Mouse (Mus musculus) limb, embryonic 15.5 days (tissue): Measurements from ENCODE around the gene Agpat3. TPM values are rescaled to one million over a fixed set of nuclear protein-coding genes. Genes with fewer than 3 reads are reported as not detected.

Experiments
- ATAC-seq: fragments of 200-750 bp; cut with Nextera tagmentation; 2 replicates; pipeline ENCODE4 v1.8.0; 2017; ENCODE audit warnings: low read depth, moderate TSS enrichment; ENCODE audit not compliant: insufficient number of reproducible peaks, low FRiP score, low TSS enrichment
- H3K27ac ChIP-seq: fragments of 300-500 bp; sonication (generic); 2 replicates; pipeline ENCODE4 v1.5.1; 2015; ENCODE audit warnings: moderate library complexity, mild to moderate bottlenecking, inconsistent platforms
- H3K27me3 ChIP-seq: fragments of 300-500 bp; sonication (generic); 2 replicates; pipeline ENCODE4 v1.6.1; 2015; ENCODE audit warnings: inconsistent platforms
- H3K36me3 ChIP-seq: fragments of 300-500 bp; sonication (generic); 2 replicates; pipeline ENCODE4 v1.6.1; 2015; ENCODE audit warnings: inconsistent platforms
- H3K4me1 ChIP-seq: fragments of 300-500 bp; sonication (generic); 2 replicates; pipeline ENCODE4 v1.6.1; 2015; ENCODE audit warnings: inconsistent platforms
- H3K4me2 ChIP-seq: fragments of 300-500 bp; sonication (generic); 2 replicates; pipeline ENCODE4 v1.6.1; 2015; ENCODE audit warnings: mild to moderate bottlenecking, inconsistent platforms
- H3K4me3 ChIP-seq: fragments of 300-500 bp; sonication (generic); 2 replicates; pipeline ENCODE4 v1.5.1; 2015; ENCODE audit warnings: mild to moderate bottlenecking, inconsistent platforms
- H3K9ac ChIP-seq: fragments of 300-500 bp; sonication (generic); 2 replicates; pipeline ENCODE4 v1.6.1; 2015; ENCODE audit warnings: inconsistent platforms
- H3K9me3 ChIP-seq: fragments of 300-500 bp; sonication (generic); 2 replicates; pipeline ENCODE4 v1.6.1; 2016; ENCODE audit warnings: inconsistent platforms
- WGBS: fragments of 180-500 bp; shearing (Covaris S2); methylation state at CpG from one replicate; pipeline ENCODE4 v1.1.7; 2015; 5-methylcytosine and 5-hydroxymethylcytosine counted together
- polyA plus RNA-seq: library from polyadenylated mRNA; unstranded; fragments of >200 nt; fragmentation: Nextera tagmentation; extraction: Ambion mirVana; gene quantifications from 2 replicates; pipeline ENCODE4 v1.2.1, GENCODE M21; 2015

The Agpat3 gene
- polyA plus RNA-seq, 1 experiment from 2014 or later, result 111 TPM

DNA sequence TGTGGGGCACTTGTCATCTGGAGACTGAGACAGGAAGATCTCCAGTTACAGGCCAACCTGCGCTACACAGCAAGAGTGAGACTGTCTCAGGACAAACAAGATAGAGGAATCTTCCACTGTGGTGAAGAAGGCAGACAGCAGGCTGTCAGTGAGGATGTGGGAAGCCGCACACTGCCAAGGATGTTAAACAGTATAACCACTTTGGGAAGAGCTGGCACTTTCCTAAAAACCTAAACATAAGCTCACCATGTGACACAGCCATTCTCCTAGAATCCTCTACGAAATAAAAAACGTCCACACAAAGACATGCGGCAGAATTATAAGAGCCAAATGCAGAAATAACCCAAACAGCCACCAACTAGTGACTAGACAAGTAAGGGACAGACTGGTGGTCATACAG lies 114.0 kb downstream of the Agpat3 start:
- Histone ChIP-seq H3K36me3 (0 out of 2 replicates have a peak, but pooled peaks cover 9% of the 10 kb centered on the region), H3K9ac (no peak overlapping the region), H3K4me1 (peaks cover 12% of the 10 kb centered on the region; the same call in 1 of the 2 replicates), H3K4me2 (no peak overlapping the region), H3K27ac (no peak overlapping the region), H3K9me3 (no peaks in the 10 kb centered on the region), H3K4me3 (no peak overlapping the region), H3K27me3 (no peaks in the 10 kb centered on the region)
- 90% methylated on average over 5 of the region's 5 CpGs for WGBS
- no peak for ATAC-seq

DNA sequence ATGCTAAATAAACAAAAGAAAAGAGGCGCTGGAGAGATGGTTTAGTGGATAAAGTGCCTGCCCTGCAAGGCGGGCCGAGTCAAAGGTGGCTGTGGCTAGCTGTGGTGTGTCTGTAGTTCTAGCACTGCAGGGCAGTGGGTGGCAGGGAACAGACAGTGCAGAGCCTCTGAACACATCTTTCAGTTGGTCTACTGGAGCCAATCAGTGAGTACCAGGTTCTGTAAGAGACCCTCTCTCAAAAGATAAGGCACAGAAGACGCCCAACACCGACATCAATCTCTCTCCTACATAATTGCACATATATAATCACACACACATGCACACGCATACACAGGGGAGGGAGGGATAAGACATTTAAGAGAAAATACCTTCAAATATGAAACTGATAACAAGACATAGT lies 114.5 kb downstream of the Agpat3 start:
- Histone ChIP-seq H3K36me3 (0 out of 2 replicates have a peak, but pooled peaks cover 9% of the 10 kb centered on the region), H3K4me2 (no peak overlapping the region), H3K27ac (no peak overlapping the region), H3K27me3 (no peaks in the 10 kb centered on the region), H3K4me1 (peaks cover 7% of the 10 kb centered on the region; the same call in 1 of the 2 replicates), H3K9me3 (no peaks in the 10 kb centered on the region), H3K4me3 (no peak overlapping the region), H3K9ac (no peak overlapping the region)
- 86% methylated on average over 6 of the region's 6 CpGs for WGBS
- ATAC-seq, result no peak

DNA sequence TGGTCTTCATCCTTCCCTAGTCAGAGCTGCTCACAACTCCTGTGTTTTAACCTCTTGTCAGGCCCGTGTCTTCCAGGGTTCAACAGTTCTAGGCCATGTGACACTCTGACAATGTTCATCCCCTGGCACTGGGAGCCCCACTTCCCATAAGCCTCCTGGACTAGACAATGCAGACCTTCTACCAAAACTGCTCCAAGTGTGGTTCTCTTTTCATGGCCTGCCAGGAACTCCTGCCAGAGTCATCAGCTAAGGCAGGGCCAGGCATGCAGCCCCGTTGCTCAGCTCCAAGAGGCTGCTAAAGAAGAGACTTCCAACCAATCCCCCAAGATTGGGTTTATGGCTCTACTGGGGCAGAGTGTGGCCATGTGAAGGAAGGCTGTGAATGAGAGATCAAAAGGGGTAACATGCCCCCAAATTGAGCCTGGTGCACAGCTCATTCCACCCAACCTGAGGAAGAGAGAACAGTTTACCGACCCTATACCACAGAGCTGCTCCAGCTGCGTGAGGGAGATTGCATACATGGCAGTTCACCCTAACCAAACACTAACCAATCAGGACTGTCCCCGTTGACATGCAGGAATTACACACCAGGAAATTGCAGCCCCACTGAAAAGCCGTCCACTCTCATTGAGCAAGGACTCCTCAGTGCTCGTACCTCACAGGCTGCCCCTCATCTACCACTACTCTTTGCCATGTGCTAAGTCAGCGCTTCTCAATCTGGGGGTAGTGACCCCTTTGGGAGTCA lies 115.2 kb downstream of the Agpat3 start:
- Histone ChIP-seq H3K36me3 (0 out of 2 replicates have a peak, but pooled peaks cover 9% of the 10 kb centered on the region), H3K4me1 (peaks cover 6% of the 10 kb centered on the region; the same call in 1 of the 2 replicates), H3K9me3 (no peaks in the 10 kb centered on the region), H3K27ac (no peak overlapping the region), H3K4me3 (no peak overlapping the region), H3K27me3 (no peaks in the 10 kb centered on the region), H3K9ac (no peak overlapping the region), H3K4me2 (no peak overlapping the region)
- ATAC-seq, result no peak
- WGBS, result 63% methylated on average over 8 of the region's 8 CpGs

DNA sequence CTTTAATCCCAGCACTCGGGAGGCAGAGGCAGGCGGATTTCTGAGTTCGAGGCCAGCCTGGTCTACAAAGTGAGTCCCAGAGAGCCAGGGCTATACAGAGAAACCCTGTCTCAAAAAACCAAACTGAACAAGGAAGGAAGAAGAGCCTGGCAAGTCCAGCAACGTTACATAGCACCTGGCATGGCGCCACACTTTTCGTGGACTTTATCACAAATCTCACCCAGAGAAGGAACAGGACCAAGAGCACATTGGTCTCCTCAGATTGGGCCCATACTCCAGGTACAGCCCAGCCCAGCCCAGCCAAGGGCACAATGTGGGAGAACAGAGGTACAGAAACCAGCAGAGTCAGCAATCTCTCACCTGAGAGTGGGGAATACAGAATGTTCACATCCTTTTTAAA lies 118.5 kb downstream of the Agpat3 start:
- peaks cover 6% of the 10 kb centered on the region; the same call in 1 of the 2 replicates for H3K4me1 ChIP-seq
- no peak overlapping the region for H3K4me2 ChIP-seq
- ATAC-seq, result no peak
- H3K27ac ChIP-seq, result no peak overlapping the region
- peaks cover 19% of the 10 kb centered on the region; the same call in 1 of the 2 replicates for H3K36me3 ChIP-seq
- no peaks in the 10 kb centered on the region for H3K27me3 ChIP-seq
- H3K4me3 ChIP-seq, result no peak overlapping the region
- no peaks in the 10 kb centered on the region for H3K9me3 ChIP-seq
- 89% methylated on average over 6 of the region's 6 CpGs for WGBS
- no peak overlapping the region for H3K9ac ChIP-seq

DNA sequence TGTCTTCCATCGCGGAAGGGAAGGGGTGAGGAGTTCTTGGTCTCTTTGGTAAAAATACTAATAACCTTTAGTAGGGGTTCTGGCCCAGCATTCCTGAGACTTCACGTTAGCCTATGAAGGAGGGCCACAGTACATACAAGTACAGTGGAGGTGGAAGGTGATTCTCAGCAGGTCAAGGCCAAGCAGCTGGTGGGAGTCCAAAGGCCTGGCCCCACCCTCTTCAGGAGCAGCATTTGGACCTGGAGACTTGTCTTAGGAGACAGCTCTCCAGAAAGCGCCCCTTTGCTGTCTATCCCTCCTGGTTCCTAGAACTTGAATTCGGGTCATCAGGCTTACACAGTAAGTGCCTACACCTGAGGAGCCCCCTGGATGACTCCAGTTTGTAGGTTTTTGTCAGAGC lies 119.1 kb downstream of the Agpat3 start:
- Histone ChIP-seq H3K9ac (no peak overlapping the region), H3K4me2 (no peak overlapping the region), H3K27me3 (no peaks in the 10 kb centered on the region), H3K27ac (no peak overlapping the region), H3K36me3 (peaks cover 18% of the 10 kb centered on the region; the same call in 1 of the 2 replicates), H3K9me3 (no peaks in the 10 kb centered on the region), H3K4me1 (peaks cover 6% of the 10 kb centered on the region; the same call in 1 of the 2 replicates), H3K4me3 (no peak overlapping the region)
- WGBS, result 89% methylated on average over 5 of the region's 5 CpGs
- ATAC-seq, result no peak

DNA sequence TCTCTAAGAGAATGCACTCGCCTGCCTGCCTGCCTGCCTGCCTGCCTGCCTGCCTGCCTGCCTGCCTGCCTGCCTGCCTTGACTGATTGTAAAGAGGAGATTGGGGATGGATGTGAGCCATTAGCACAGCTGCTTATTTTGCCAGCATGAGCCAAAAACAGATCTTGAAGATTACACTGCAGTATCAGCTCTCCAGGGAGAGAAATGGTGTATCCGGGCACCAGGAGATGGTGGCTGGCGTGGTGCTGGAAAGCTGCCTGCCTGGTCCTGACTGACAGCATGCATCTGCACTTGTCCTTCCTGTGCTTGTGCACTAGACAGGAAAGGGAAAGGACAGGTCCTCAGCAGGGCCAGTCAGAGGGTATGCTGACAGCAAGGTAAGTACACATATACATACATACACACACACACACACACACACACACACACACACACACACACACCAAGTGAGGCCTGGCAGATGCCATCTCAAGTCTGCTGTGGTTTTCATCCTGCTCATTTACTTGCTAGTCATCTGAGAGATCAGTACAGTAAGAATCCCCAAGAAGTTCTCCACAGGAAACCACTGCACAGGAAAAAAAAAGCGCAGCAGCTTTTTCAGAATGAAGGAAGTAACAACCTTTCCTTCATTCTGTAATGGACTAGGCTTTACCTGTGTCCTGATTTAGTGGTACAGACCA lies 119.8 kb downstream of the Agpat3 start:
- Histone ChIP-seq H3K9ac (no peak overlapping the region), H3K27ac (no peak overlapping the region), H3K4me2 (no peak overlapping the region), H3K4me3 (no peak overlapping the region), H3K36me3 (peaks cover 22% of the 10 kb centered on the region; the same call in 1 of the 2 replicates), H3K27me3 (no peaks in the 10 kb centered on the region), H3K9me3 (no peaks in the 10 kb centered on the region), H3K4me1 (peaks cover 6% of the 10 kb centered on the region; the same call in 1 of the 2 replicates)
- 85% methylated on average over 4 of the region's 4 CpGs for WGBS
- ATAC-seq, result no peak

DNA sequence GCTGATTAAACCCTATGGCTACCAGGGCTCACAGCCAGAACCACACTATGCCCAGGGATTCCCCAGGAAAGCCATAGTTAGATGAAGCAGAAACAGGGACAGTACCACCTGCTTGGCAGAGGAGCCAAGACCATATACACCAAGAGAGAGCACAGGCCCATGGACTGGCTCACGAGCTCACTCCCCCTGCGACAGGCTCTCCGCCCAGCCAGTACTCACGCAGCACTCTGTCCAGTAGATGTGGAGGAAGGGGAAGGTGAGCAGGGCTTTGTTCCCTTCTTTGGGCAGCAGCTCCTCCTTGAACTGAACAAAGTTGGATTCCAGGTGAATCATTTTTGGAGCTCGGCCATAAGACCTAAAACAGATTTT lies 123.7 kb downstream of the Agpat3 start:
- Histone ChIP-seq H3K27ac (no peak overlapping the region), H3K36me3 (peaks cover 30% of the 10 kb centered on the region; the same call in 1 of the 2 replicates), H3K4me1 (no peaks in the 10 kb centered on the region), H3K4me3 (no peak overlapping the region), H3K9me3 (no peaks in the 10 kb centered on the region), H3K9ac (no peak overlapping the region), H3K27me3 (no peaks in the 10 kb centered on the region), H3K4me2 (no peak overlapping the region)
- ATAC-seq, result no peak
- WGBS, result 86% methylated on average over 5 of the region's 5 CpGs

DNA sequence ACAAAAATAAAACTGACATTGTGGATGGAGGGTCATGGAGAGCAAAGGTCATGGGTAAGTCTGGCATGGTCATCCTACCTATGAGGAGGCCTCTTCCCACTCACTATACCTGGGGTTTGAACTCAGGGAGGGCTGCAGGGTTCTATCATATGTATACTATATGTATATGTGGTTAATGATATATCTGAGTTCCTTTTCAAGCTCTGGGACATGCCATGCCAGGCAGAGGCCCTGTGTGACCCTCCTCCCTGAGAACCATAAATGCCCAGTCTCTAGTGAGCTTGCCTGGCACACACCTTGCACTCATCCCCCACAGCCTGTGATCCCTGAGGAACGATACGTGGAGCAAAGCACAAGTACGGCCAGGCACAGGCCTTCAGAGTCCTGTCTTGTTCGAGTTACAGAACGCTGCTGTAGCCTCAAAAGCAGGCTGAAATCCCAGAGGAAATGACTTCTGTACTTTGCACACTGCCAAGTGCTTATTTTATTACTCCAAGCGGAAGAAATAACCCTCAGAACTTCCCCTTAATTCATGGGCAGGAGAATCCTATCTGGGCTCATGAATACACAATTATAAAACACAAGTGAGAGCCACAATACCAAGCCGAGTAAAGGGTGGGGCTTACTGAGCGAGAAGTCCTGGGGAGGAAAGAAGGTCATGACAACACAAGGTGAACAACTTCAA lies 124.3 kb downstream of the Agpat3 start:
- Histone ChIP-seq H3K36me3 (peaks cover 30% of the 10 kb centered on the region; the same call in 1 of the 2 replicates), H3K27me3 (no peaks in the 10 kb centered on the region), H3K4me1 (no peaks in the 10 kb centered on the region), H3K4me2 (no peak overlapping the region), H3K9me3 (no peaks in the 10 kb centered on the region), H3K4me3 (no peak overlapping the region), H3K9ac (no peak overlapping the region), H3K27ac (no peak overlapping the region)
- WGBS, result 76% methylated on average over 8 of the region's 8 CpGs
- ATAC-seq, result no peak

DNA sequence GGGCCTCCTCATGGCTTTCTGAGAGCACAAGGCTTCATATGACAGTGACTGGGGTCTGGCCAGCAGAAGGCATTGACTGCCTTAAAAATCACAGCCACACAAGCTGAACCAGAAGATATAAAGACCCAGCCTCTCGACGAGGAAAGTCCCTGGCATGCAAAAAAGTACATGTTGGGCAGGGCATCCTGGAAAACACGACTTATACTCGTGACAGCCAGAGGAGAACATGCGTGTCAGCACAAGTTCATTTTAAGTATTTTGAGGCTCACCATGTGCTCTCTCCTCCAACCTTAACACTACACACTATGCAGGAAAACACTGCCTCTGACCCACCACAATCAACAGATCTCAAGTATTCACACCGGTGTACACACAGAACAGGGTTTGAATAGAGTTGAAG lies 128.2 kb downstream of the Agpat3 start:
- H3K4me1 ChIP-seq, result no peaks in the 10 kb centered on the region
- ATAC-seq, result no peak
- peaks cover 36% of the 10 kb centered on the region for H3K36me3 ChIP-seq

DNA sequence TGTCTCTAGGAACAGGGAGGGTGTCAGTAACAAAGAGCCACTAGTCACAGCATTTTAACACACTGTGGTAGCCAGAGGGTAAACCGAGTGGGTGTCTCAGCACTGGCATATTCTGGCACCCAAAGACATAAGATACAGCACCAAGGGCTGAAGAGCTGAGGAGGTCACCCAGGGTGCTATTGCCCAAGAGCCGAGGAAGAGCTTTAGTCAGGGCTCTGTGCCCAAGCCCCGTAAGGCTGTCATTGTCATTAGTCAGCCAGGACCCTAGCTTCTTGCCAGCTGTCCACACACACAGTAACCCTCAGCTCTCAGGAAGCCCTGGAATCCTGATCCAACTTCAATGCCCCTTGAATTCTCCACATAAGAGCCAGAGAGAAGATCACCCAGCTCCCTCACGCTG lies 129.4 kb downstream of the Agpat3 start:
- H3K36me3 ChIP-seq, result peaks cover 38% of the 10 kb centered on the region
- H3K27ac ChIP-seq, result no peak overlapping the region

More for the DNA sequence above, 128.2 kb downstream of the Agpat3 start:
- Histone ChIP-seq H3K27me3 (no peaks in the 10 kb centered on the region), H3K4me2 (no peak overlapping the region), H3K4me3 (no peak overlapping the region), H3K27ac (no peak overlapping the region), H3K9ac (no peak overlapping the region), H3K9me3 (no peaks in the 10 kb centered on the region)
- 80% methylated on average over 6 of the region's 6 CpGs for WGBS

DNA sequence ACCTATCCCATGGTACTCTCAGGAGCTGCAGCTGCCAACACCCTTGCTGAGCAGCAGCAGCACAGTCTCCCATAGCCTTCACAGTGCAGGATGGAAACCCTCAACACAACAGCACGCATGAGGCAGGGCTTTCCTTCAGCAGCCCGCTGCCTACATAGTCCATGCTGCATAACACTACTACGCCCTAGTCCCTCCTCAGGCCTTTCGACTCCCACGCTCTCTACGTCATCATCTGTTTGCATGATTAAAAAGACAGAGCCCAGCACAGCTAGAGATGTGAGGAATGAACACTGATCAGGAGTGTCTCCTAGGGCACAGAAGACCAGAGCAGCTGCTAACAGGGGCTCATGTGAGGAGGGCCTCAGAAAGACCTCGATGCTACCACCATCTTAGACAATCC lies 131.0 kb downstream of the Agpat3 start:
- 93% methylated on average over 7 of the region's 7 CpGs for WGBS
- Histone ChIP-seq H3K9ac (no peak overlapping the region), H3K4me2 (no peak overlapping the region), H3K27me3 (no peaks in the 10 kb centered on the region), H3K9me3 (no peaks in the 10 kb centered on the region), H3K27ac (no peak overlapping the region), H3K36me3 (peaks cover 48% of the 10 kb centered on the region), H3K4me1 (no peaks in the 10 kb centered on the region), H3K4me3 (no peak overlapping the region)
- ATAC-seq, result no peak

More for the DNA sequence above, 129.4 kb downstream of the Agpat3 start:
- Histone ChIP-seq H3K4me1 (no peaks in the 10 kb centered on the region), H3K27me3 (no peaks in the 10 kb centered on the region), H3K4me2 (no peak overlapping the region), H3K4me3 (no peak overlapping the region), H3K9me3 (no peaks in the 10 kb centered on the region), H3K9ac (no peak overlapping the region)
- WGBS, result 84% methylated on average over 4 of the region's 4 CpGs
- no peak for ATAC-seq

DNA sequence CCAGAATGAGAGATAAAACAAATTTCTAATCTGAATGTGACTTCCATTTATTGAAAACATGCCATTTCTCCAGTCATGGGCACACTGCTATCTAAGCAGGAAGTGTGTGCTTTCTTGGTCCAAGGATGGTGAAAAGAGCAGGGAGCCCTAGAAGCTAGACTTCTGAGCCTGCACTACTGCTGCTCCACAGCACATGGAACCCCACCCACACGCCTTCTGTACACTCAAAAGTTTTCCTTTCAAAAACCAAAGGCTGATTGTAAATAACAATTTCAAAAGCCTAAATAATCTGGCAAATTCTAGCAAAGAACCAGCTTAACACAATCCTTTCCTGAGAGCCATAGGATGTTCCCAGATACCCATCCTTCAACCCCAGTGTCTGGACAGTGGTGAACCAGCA lies 132.8 kb downstream of the Agpat3 start:
- Histone ChIP-seq H3K27me3 (no peaks in the 10 kb centered on the region), H3K36me3 (peaks cover 60% of the 10 kb centered on the region), H3K9me3 (no peaks in the 10 kb centered on the region), H3K4me3 (no peak overlapping the region), H3K4me1 (no peaks in the 10 kb centered on the region), H3K9ac (no peak overlapping the region), H3K4me2 (no peak overlapping the region), H3K27ac (no peak overlapping the region)
- no peak for ATAC-seq
- 92% methylated on average over 1 of the region's 1 CpGs for WGBS
